Mouse (Mus musculus) cortical plate, adult 2 months (tissue): ENCODE data around the gene Gin1.

Experiments
- CTCF ChIP-seq: fragments of 200-500 bp; IDR thresholded peaks from 2 replicates; pipeline ENCODE4 v1.5.1; 2011; ENCODE audit warnings: mild to moderate bottlenecking, control low read depth, low read length; ENCODE audit not compliant: insufficient read depth; ENCODE audit errors: extremely low read depth
- POLR2A ChIP-seq: fragments of 200-500 bp; IDR thresholded peaks from 2 replicates; pipeline ENCODE4 v1.6.1; 2011; ENCODE audit warnings: mild to moderate bottlenecking, low read length, control low read depth; ENCODE audit not compliant: insufficient read depth; ENCODE audit errors: extremely low read depth

GRCm38 (mm10) chr1:97834354-97834822 lies 64.4 kb downstream of the Gin1 start:
- TF ChIP-seq CTCF (no peak), POLR2A (no peak)
